Mouse (Mus musculus): Measurements from ENCODE around the gene Arid3a. TPM values are rescaled to one million over a fixed set of nuclear protein-coding genes. Genes with fewer than 3 reads are reported as not detected.

The Arid3a gene
- total and polyA plus RNA-seq, 3 experiments: 48.4 to 114 (median 94.4) TPM

GRCm38 (mm10) chr10:79991548-79991947, 64.7 kb downstream of the Arid3a start:
- TF ChIP-seq CTCF (conservative IDR thresholded peaks at IDR 0.05 in 1 of 2, IDR thresholded peaks at IDR 0.05 in 1 of 2; ENCODE audit: low read depth in 2 of 2, low read length in 2 of 2) (peak in 1 of 2 experiments; percentile 21; a peak in 1 of 4 replicates), NRF1 (IDR thresholded peaks at IDR 0.05; ENCODE audit: low read depth, low read length) (no peak)
- H3K27ac ChIP-seq (ENCODE audit: insufficient read depth, low read depth): no peak overlapping the region
- no peak for DNase-seq (ENCODE audit: extremely low read depth)
- H3K4me3 ChIP-seq (replicated peaks in 1 of 3; ENCODE audit: low read depth in 2 of 3, low read length in 2 of 3, poor library complexity in 1 of 3): no peak overlapping the region
- H3K4me2 ChIP-seq (ENCODE audit: insufficient read depth, low read depth, poor library complexity, severe bottlenecking): no peak overlapping the region
- H3K79me2 ChIP-seq (replicated peaks; ENCODE audit: control insufficient read depth, extremely low read depth, insufficient read depth, poor library complexity, severe bottlenecking): no peaks in the 10 kb centered on the region
- dilution Hi-C loops (cut with MboI; ENCODE audit: extremely low pct_ligation_motif_present, extremely low pct_unique_long_range_greater_than_20kb, low sequenced_read_pairs) (no loop called here), in situ Hi-C loops (cut with MboI; ENCODE audit: low pct_ligation_motif_present, low pct_unique_long_range_greater_than_20kb, low sequenced_read_pairs) (no loop called here)
- peaks cover 10 to 46% of the 10 kb centered on the region in 2 experiments for H3K4me1 ChIP-seq (ENCODE audit: control insufficient read depth in 1 of 2, insufficient read depth in 2 of 2)
- peaks cover 21 to 45% of the 10 kb centered on the region in 2 experiments for H3K36me3 ChIP-seq (replicated peaks in 1 of 2; ENCODE audit: control insufficient read depth in 1 of 2, insufficient read depth in 1 of 2, low read length in 1 of 2)
- H3K9ac ChIP-seq (ENCODE audit: insufficient read depth, low read depth): no peak overlapping the region
- H3K9me3 ChIP-seq (replicated peaks; ENCODE audit: low read length): peaks cover 14% of the 10 kb centered on the region
- H3K27me3 ChIP-seq (replicated peaks): peaks cover 3% of the 10 kb centered on the region

GRCm38 (mm10) chr10:79994397-79995115, 67.7 kb downstream of the Arid3a start:
- Histone ChIP-seq H3K36me3 (replicated peaks in 1 of 2; ENCODE audit: control insufficient read depth in 1 of 2, insufficient read depth in 1 of 2, low read length in 1 of 2) (peaks cover 21 to 63% of the 10 kb centered on the region in 2 experiments), H3K4me3 (replicated peaks in 1 of 3; ENCODE audit: low read depth in 2 of 3, low read length in 2 of 3, poor library complexity in 1 of 3) (no peak overlapping the region), H3K27ac (ENCODE audit: insufficient read depth, low read depth) (no peak overlapping the region), H3K4me2 (ENCODE audit: insufficient read depth, low read depth, poor library complexity, severe bottlenecking) (no peak overlapping the region), H3K9me3 (replicated peaks; ENCODE audit: low read length) (peaks cover 14% of the 10 kb centered on the region), H3K9ac (ENCODE audit: insufficient read depth, low read depth) (no peak overlapping the region), H3K4me1 (ENCODE audit: control insufficient read depth in 1 of 2, insufficient read depth in 2 of 2) (peaks cover 0 to 27% of the 10 kb centered on the region in 2 experiments; a peak in 2 of 4 replicates), H3K79me2 (replicated peaks; ENCODE audit: control insufficient read depth, extremely low read depth, insufficient read depth, poor library complexity, severe bottlenecking) (no peaks in the 10 kb centered on the region), H3K27me3 (replicated peaks) (no peaks in the 10 kb centered on the region)
- dilution Hi-C loops (cut with MboI; ENCODE audit: extremely low pct_ligation_motif_present, extremely low pct_unique_long_range_greater_than_20kb, low sequenced_read_pairs) (no loop called here), in situ Hi-C loops (cut with MboI; ENCODE audit: low pct_ligation_motif_present, low pct_unique_long_range_greater_than_20kb, low sequenced_read_pairs) (no loop called here)
- TF ChIP-seq SIN3A (IDR thresholded peaks at IDR 0.05; ENCODE audit: low read length) (no peak), EP300 (IDR thresholded peaks at IDR 0.05; ENCODE audit: low read length) (no peak), KAT2A (IDR thresholded peaks at IDR 0.05; ENCODE audit: insufficient replicate concordance, low read length) (no peak), ETS1 (conservative IDR thresholded peaks at IDR 0.05; ENCODE audit: low read depth, low read length) (no peak), JUND (conservative IDR thresholded peaks at IDR 0.05; ENCODE audit: low read depth, low read length) (no peak), ELF1 (IDR thresholded peaks at IDR 0.05; ENCODE audit: low read depth, low read length) (no peak), CHD2 (IDR thresholded peaks at IDR 0.05; ENCODE audit: low read length) (no peak), USF2 (conservative IDR thresholded peaks at IDR 0.05; ENCODE audit: low read depth, low read length) (no peak), TBP (conservative IDR thresholded peaks at IDR 0.05; ENCODE audit: low read depth, low read length) (no peak), RCOR1 (conservative IDR thresholded peaks at IDR 0.05; ENCODE audit: low read depth, low read length) (no peak)
- DNase-seq (ENCODE audit: extremely low read depth): no peak

- H3K4me3 ChIP-seq (replicated peaks in 1 of 3; ENCODE audit: low read depth in 2 of 3, low read length in 2 of 3, poor library complexity in 1 of 3): peak overlapping the region in 1 of 3 experiments; percentile 77
- peaks cover 21 to 67% of the 10 kb centered on the region in 2 experiments for H3K36me3 ChIP-seq (replicated peaks in 1 of 2; ENCODE audit: control insufficient read depth in 1 of 2, insufficient read depth in 1 of 2, low read length in 1 of 2)
- H3K79me2 ChIP-seq (replicated peaks; ENCODE audit: control insufficient read depth, extremely low read depth, insufficient read depth, poor library complexity, severe bottlenecking): no peaks in the 10 kb centered on the region
- no peak for DNase-seq (ENCODE audit: extremely low read depth)
- dilution Hi-C loops (cut with MboI; ENCODE audit: extremely low pct_ligation_motif_present, extremely low pct_unique_long_range_greater_than_20kb, low sequenced_read_pairs) (no loop called here), in situ Hi-C loops (cut with MboI; ENCODE audit: low pct_ligation_motif_present, low pct_unique_long_range_greater_than_20kb, low sequenced_read_pairs) (no loop called here)
- peaks cover 14% of the 10 kb centered on the region for H3K9me3 ChIP-seq (replicated peaks; ENCODE audit: low read length)
- peaks cover 0 to 22% of the 10 kb centered on the region in 2 experiments; a peak in 2 of 4 replicates for H3K4me1 ChIP-seq (ENCODE audit: control insufficient read depth in 1 of 2, insufficient read depth in 2 of 2)
- H3K27me3 ChIP-seq (replicated peaks): no peaks in the 10 kb centered on the region
- H3K27ac ChIP-seq (ENCODE audit: insufficient read depth, low read depth): no peak overlapping the region
- no peak overlapping the region for H3K9ac ChIP-seq (ENCODE audit: insufficient read depth, low read depth)
- no peak overlapping the region for H3K4me2 ChIP-seq (ENCODE audit: insufficient read depth, low read depth, poor library complexity, severe bottlenecking)
- TF ChIP-seq ZKSCAN1 (IDR thresholded peaks at IDR 0.05; ENCODE audit: borderline replicate concordance, low read depth, low read length) (no peak), UBTF (IDR thresholded peaks at IDR 0.05; ENCODE audit: low read depth, low read length) (no peak), BHLHE40 (IDR thresholded peaks at IDR 0.05; ENCODE audit: low read depth, low read length) (no peak), JUND (conservative IDR thresholded peaks at IDR 0.05; ENCODE audit: low read depth, low read length) (no peak), MAZ (IDR thresholded peaks at IDR 0.05; ENCODE audit: low read depth, low read length) (no peak), ZNF384 (IDR thresholded peaks at IDR 0.05; ENCODE audit: low read depth, low read length) (no peak), CHD2 (IDR thresholded peaks at IDR 0.05; ENCODE audit: low read length) (no peak), MYC (IDR thresholded peaks at IDR 0.05; ENCODE audit: low read depth, low read length) (no peak), USF2 (conservative IDR thresholded peaks at IDR 0.05; ENCODE audit: low read depth, low read length) (no peak), USF1 (IDR thresholded peaks at IDR 0.05; ENCODE audit: low read depth, low read length) (no peak), CTCF (conservative IDR thresholded peaks at IDR 0.05 in 1 of 2, IDR thresholded peaks at IDR 0.05 in 1 of 2; ENCODE audit: low read depth in 2 of 2, low read length in 2 of 2) (no peak), POLR2AphosphoS2 (IDR thresholded peaks at IDR 0.05; ENCODE audit: low read depth, low read length) (no peak), PAX5 (IDR thresholded peaks at IDR 0.05; ENCODE audit: low read length) (no peak), IRF4 (IDR thresholded peaks at IDR 0.05; ENCODE audit: low read depth, low read length) (no peak), GABPA (IDR thresholded peaks at IDR 0.05; ENCODE audit: insufficient replicate concordance, low read depth, low read length) (no peak), JUN (IDR thresholded peaks at IDR 0.05; ENCODE audit: insufficient read depth, low read depth, low read length) (no peak)
These were observed 68.8 kb downstream of the Arid3a start for GRCm38 (mm10) chr10:79995636-79996035.
